29 mouse cellular contexts compared by ENCODE assay signal in genomic region chr1:74962126-74962852, GRCm38 (mm10). TPM values are rescaled to one million over a fixed set of nuclear protein-coding genes. Genes with fewer than 3 reads are reported as not detected.
A peak's percentile ranks its signal among the peaks of the same experiment; 100 is the strongest.
DNase-seq lines count a peak whose midpoint lies in the region; ATAC-seq lines count a peak whose summit lies in the region.
"Had no signal": no experiment of that assay in that cellular context is flagged by ENCODE, and none has a peak within 500 bp of the region (broad histone marks: within the 10 kb centered on the region; RNA-seq: fewer than 3 reads in every experiment).

No protein-coding gene starts in this region.

- 67% methylated on average over 5 of the region's 5 CpGs for WGBS in kidney, embryonic 14.5 days
- 54% methylated on average over 5 of the region's 5 CpGs for WGBS in liver, embryonic 13.5 days (ENCODE audit: insufficient replicate concordance)
- 68% methylated on average over 5 of the region's 5 CpGs for WGBS in stomach, embryonic 14.5 days

- peak; percentile 22 for DNase-seq in kidney, postnatal 14 days
- DNase-seq in liver, embryonic 13.5 days: no peak
- no peak for DNase-seq in lung, postnatal 10 days
- no peak for DNase-seq in adrenal gland, postnatal 36 days
- DNase-seq in thymus, postnatal 36 days: no peak
- DNase-seq: cerebellum, adult 11 months; cerebellum, postnatal 14 days; gastrocnemius, postnatal 10 days; heart, adult 18-20 months; heart, postnatal 14 days; lung, embryonic 14.5 days; lung, postnatal 36 days; midbrain, embryonic 14.5 days; right cerebral cortex, postnatal 25 days had no signal

- no peak overlapping the region for H3K4me2 ChIP-seq in kidney, embryonic 14.5 days (replicated peaks; ENCODE audit: low read depth, low read length)
- H3K4me2 ChIP-seq in liver, embryonic 13.5 days: no peak overlapping the region
- H3K4me2 ChIP-seq in stomach, embryonic 14.5 days (replicated peaks; ENCODE audit: low read depth, low read length): no peak overlapping the region
- H3K4me2 ChIP-seq: heart, embryonic 13.5 days; hindbrain, embryonic 12.5 days; limb, embryonic 12.5 days; lung, embryonic 14.5 days had no signal

- H3K4me1 ChIP-seq in kidney, embryonic 14.5 days (ENCODE audit: control insufficient read depth, insufficient read depth, low read length): peaks cover 9% of the 10 kb centered on the region
- H3K4me1 ChIP-seq in liver, embryonic 13.5 days (replicated peaks): peaks cover 5% of the 10 kb centered on the region; the same call in 1 of the 2 replicates
- peaks cover 9% of the 10 kb centered on the region; the same call in 1 of the 2 replicates for H3K4me1 ChIP-seq in stomach, embryonic 14.5 days (ENCODE audit: control insufficient read depth, insufficient read depth, low read length)
- H3K4me1 ChIP-seq: megakaryocyte, embryonic 14.5 days had no signal

- no peak overlapping the region for H3K4me3 ChIP-seq in kidney, embryonic 14.5 days (ENCODE audit: low read length)
- no peak overlapping the region for H3K4me3 ChIP-seq in liver, embryonic 13.5 days (replicated peaks)
- H3K4me3 ChIP-seq in stomach, embryonic 14.5 days (ENCODE audit: low read depth, low read length): no peak overlapping the region
- H3K4me3 ChIP-seq: forebrain, embryonic 10.5 days; heart, embryonic 13.5 days; hindbrain, embryonic 12.5 days; layer of hippocampus, adult 2 months; limb, embryonic 12.5 days; megakaryocyte, embryonic 14.5 days had no signal

- H3K9me3 ChIP-seq in kidney, embryonic 14.5 days (ENCODE audit: control insufficient read depth, low read length): no peaks in the 10 kb centered on the region
- no peaks in the 10 kb centered on the region for H3K9me3 ChIP-seq in liver, embryonic 13.5 days (replicated peaks)
- no peaks in the 10 kb centered on the region for H3K9me3 ChIP-seq in stomach, embryonic 14.5 days (ENCODE audit: control insufficient read depth, low read depth, low read length)
- H3K9me3 ChIP-seq: forebrain, embryonic 10.5 days; heart, embryonic 13.5 days; hindbrain, embryonic 12.5 days; limb, embryonic 12.5 days; megakaryocyte, embryonic 14.5 days had no signal

- no peak for ATAC-seq in kidney, embryonic 14.5 days (ENCODE audit: low FRiP score, low TSS enrichment)
- ATAC-seq in liver, embryonic 13.5 days (ENCODE audit: low read depth): peak; percentile 66; the same call in 1 of the 2 replicates
- peak; percentile 62; the same call in 1 of the 2 replicates for ATAC-seq in stomach, embryonic 14.5 days (ENCODE audit: insufficient number of reproducible peaks, insufficient read depth, low FRiP score, low read depth)
- ATAC-seq: CD4-positive, CD25-positive, alpha-beta regulatory T cell, adult 4 months; forebrain, embryonic 16.5 days had no signal

- H3K27me3 ChIP-seq in kidney, embryonic 14.5 days (ENCODE audit: control insufficient read depth, insufficient read depth, low read length): no peaks in the 10 kb centered on the region
- H3K27me3 ChIP-seq in liver, embryonic 13.5 days: peaks cover 9% of the 10 kb centered on the region
- H3K27me3 ChIP-seq in stomach, embryonic 14.5 days (ENCODE audit: control insufficient read depth, insufficient read depth, low read length): no peaks in the 10 kb centered on the region

- H3K9ac ChIP-seq in kidney, embryonic 14.5 days (ENCODE audit: low read depth, low read length): no peak overlapping the region
- no peak overlapping the region for H3K9ac ChIP-seq in liver, embryonic 13.5 days
- no peak overlapping the region for H3K9ac ChIP-seq in stomach, embryonic 14.5 days (replicated peaks; ENCODE audit: low read depth, low read length)
- H3K9ac ChIP-seq: heart, embryonic 13.5 days; hindbrain, embryonic 12.5 days; limb, embryonic 12.5 days; lung, embryonic 14.5 days had no signal

- H3K27ac ChIP-seq in kidney, embryonic 14.5 days (ENCODE audit: low read depth, low read length): no peak overlapping the region
- peak overlapping the region; percentile 77 for H3K27ac ChIP-seq in liver, embryonic 13.5 days
- H3K27ac ChIP-seq in stomach, embryonic 14.5 days (ENCODE audit: low read length): peak overlapping the region; percentile 59; the same call in 1 of the 2 replicates
- H3K27ac ChIP-seq: forebrain, embryonic 10.5 days; heart, embryonic 13.5 days; hindbrain, embryonic 12.5 days; layer of hippocampus, adult 2 months; limb, embryonic 12.5 days had no signal

- no peaks in the 10 kb centered on the region for H3K36me3 ChIP-seq in kidney, embryonic 14.5 days (ENCODE audit: control insufficient read depth, insufficient read depth, low read length)
- no peaks in the 10 kb centered on the region for H3K36me3 ChIP-seq in liver, embryonic 13.5 days
- no peaks in the 10 kb centered on the region for H3K36me3 ChIP-seq in stomach, embryonic 14.5 days (ENCODE audit: control insufficient read depth, insufficient read depth, low read length)
- H3K36me3 ChIP-seq: forebrain, embryonic 10.5 days; heart, embryonic 13.5 days; hindbrain, embryonic 12.5 days; limb, embryonic 12.5 days had no signal

RNA-seq across cellular contexts. Expression of gene Ihh, which starts 10.8 kb away (rescaled TPM):
- 0.43 and 0.84 TPM in 2 replicates for polyA plus RNA-seq in kidney, embryonic 14.5 days (2014; fragmentation: Nextera tagmentation; extraction: Ambion mirVana)
- polyA plus RNA-seq in liver, embryonic 13.5 days (2015; fragmentation: Nextera tagmentation; extraction: Ambion mirVana): 1.3 and 1.6 TPM in 2 replicates
- polyA plus RNA-seq in stomach, embryonic 14.5 days (2014; fragmentation: Nextera tagmentation; extraction: Ambion mirVana): 29.2 and 30.2 TPM in 2 replicates
- not detected for total RNA-seq in adrenal gland, postnatal 36 days (2021)
- polyA plus RNA-seq: CD4-positive, CD25-positive, alpha-beta regulatory T cell, adult 4 months; embryonic facial prominence, embryonic 11.5 days; forebrain, embryonic 10.5 days; neural tube, embryonic 11.5 days had no signal

RNA-seq across cellular contexts. Expression of gene Cfap65, which starts 26.9 kb away (rescaled TPM):
- polyA plus RNA-seq in kidney, embryonic 14.5 days (2014; fragmentation: Nextera tagmentation; extraction: Ambion mirVana): not detected in 2 replicates
- polyA plus RNA-seq in liver, embryonic 13.5 days (2015; fragmentation: Nextera tagmentation; extraction: Ambion mirVana): not detected in 2 replicates
- polyA plus RNA-seq in stomach, embryonic 14.5 days (2014; fragmentation: Nextera tagmentation; extraction: Ambion mirVana): not detected in 2 replicates
- total RNA-seq in adrenal gland, postnatal 36 days (2021): not detected
- total RNA-seq: adrenal gland, postnatal 4 days; gastrocnemius, postnatal 10 days had no signal
- polyA plus RNA-seq: CD4-positive, CD25-positive, alpha-beta regulatory T cell, adult 4 months; embryonic facial prominence, embryonic 11.5 days; heart, embryonic 13.5 days; limb, embryonic 12.5 days; spleen, adult 2 months; urinary bladder, adult 2 months had no signal

Comparison
In these comparisons a context has a peak if more than half of its experiments do, and no peak if none do; other contexts are left out.
1. RNA of gene Ihh, which starts 10.8 kb away (polyA plus RNA-seq): 29.2 to 30.2 TPM in stomach, embryonic 14.5 days; 1.3 to 1.6 TPM in liver, embryonic 13.5 days and 0.43 to 0.84 TPM in kidney, embryonic 14.5 days; every median in the first group is over 10 times any median in the second.